Mouse (Mus musculus): ENCODE measurements around the gene Galnt7.
A peak's percentile ranks its signal among the peaks of the same experiment; 100 is the strongest.

Galnt7 gene

GRCm38 (mm10) chr8:57498847-57499511 lies 153.9 kb downstream of the Galnt7 start:
- DNase-seq (ENCODE audit: low read depth): no peak

- DNase-seq (ENCODE audit: low read depth): no peak
These were observed 154.4 kb downstream of the Galnt7 start for GRCm38 (mm10) chr8:57498494-57498846.

- no peak for DNase-seq (ENCODE audit: low read depth)
These were observed 161.0 kb downstream of the Galnt7 start for GRCm38 (mm10) chr8:57491873-57492272.

GRCm38 (mm10) chr8:57489896-57490295 lies 162.9 kb downstream of the Galnt7 start:
- no peak for DNase-seq (ENCODE audit: low read depth)

GRCm38 (mm10) chr8:57489366-57489765 lies 163.5 kb downstream of the Galnt7 start:
- DNase-seq (ENCODE audit: low read depth): no peak

GRCm38 (mm10) chr8:57488312-57488765 lies 164.5 kb downstream of the Galnt7 start:
- DNase-seq (ENCODE audit: low read depth): peak; percentile 89

- peak; percentile 98 for DNase-seq (ENCODE audit: low read depth)
These were observed 165.2 kb downstream of the Galnt7 start, which contains the start of gene Sap30 for GRCm38 (mm10) chr8:57487441-57488155. Gene Sap30, minus strand, starts transcription at chr8:57487860.

GRCm38 (mm10) chr8:57486491-57487440 lies 166.1 kb downstream of the Galnt7 start:
- DNase-seq (ENCODE audit: low read depth): peak; percentile 42

GRCm38 (mm10) chr8:57480606-57481005 lies 172.2 kb downstream of the Galnt7 start:
- DNase-seq (ENCODE audit: low read depth): no peak

GRCm38 (mm10) chr8:57479700-57480099 lies 173.1 kb downstream of the Galnt7 start:
- DNase-seq (ENCODE audit: low read depth): no peak

- DNase-seq (ENCODE audit: low read depth): no peak
These were observed 174.4 kb downstream of the Galnt7 start for GRCm38 (mm10) chr8:57478406-57478805.
